Mouse (Mus musculus): Measurements from ENCODE around the gene Rpl36. TPM values are rescaled to one million over a fixed set of nuclear protein-coding genes. Genes with fewer than 3 reads are reported as not detected.

The Rpl36 gene
- total and polyA plus RNA-seq, 3 experiments = 2,385 to 3,914 TPM; not detected in 1

DNA sequence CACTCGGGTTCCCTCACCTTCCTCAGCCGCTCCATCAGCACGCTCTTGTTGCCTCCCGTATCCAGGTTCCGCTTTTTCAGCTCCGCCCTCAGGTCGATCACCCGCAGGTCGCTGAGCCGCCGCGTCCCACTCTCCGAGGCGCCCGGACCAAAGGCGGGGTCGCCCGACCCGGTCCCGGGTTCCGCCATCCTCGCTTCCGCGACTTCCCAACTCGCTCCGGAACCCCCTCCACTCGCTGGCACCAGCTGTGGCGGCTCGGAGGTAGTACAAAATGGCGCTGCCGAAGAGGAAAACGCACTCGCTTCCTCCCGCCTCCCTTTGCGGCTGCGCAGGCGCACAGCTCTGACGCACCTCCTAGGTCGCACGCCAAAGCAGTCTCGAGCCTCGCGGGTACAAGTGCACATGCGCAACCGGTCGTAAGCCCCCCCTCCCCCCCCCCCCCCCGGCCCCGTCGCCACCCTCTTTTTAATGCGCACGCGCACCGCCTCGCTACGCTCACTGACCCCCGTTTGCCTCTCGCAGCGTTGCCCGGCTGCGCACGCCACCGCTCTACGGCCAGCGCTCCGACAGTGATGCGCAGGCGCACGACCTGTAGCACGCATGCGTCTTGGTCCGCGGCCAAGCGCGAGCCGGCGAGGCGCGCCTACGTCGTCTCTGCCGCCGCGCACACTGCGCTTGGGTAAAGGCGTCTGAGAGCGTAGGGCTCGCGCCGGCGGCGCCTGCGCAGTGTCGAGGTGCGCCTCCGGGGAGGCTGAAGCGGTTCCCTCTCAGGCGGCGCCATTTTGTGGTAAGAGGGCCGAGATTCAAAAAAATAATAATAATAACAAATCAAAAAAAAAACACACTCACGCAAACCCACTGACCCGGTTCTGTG is 28.7 kb upstream of the Rpl36 start, which contains the start of the genes Safb2 and Safb:
Safb2 (minus strand) TSS at position 329 of the 874 bp plus-strand sequence.
Safb (plus strand) TSS at position 569 of the 874 bp plus-strand sequence.
- DNase-seq (ENCODE audit: low read depth, low spot score) = peak; percentile 99
- Histone ChIP-seq H3K4me1 (ENCODE audit: control insufficient read depth in 1 of 2, insufficient read depth in 2 of 2, low read length in 2 of 2) (peaks cover 12 to 31% of the 10 kb centered on the region in 2 experiments; a peak in 3 of 4 replicates), H3K36me3 (ENCODE audit: control insufficient read depth in 1 of 2, insufficient read depth in 2 of 2, low read length in 2 of 2) (peaks cover 23 to 28% of the 10 kb centered on the region in 2 experiments)

DNA sequence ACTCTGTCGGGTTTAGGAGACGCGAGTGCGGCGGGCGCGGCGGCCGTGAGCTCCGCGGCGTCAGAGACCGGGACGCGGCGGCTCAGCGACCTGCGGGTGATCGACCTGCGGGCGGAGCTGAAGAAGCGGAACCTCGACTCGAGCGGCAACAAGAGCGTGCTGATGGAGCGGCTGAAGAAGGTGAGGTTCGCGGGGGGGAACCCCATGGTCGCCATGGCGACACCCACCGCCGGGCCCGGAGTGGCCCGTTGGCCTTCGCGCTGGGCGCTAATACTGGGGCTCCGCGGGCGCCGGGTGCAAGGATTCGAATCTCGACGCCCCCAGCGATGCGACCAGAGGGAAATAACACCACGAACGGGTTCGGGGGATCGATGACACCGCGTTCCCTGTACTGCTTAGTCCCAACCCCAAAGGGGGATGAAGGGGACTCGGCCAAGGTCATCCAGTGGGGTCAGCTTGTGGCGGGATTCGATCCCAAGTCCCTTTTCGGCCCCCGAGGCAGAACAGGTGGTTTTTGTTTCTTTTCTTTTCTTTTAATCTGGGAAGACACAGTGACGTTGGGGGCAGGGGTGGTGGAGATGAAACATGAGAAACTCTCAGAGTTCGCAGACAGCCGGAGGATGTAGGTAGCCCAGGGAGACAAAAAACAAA is 27.9 kb upstream of the Rpl36 start:
- H3K9me3 ChIP-seq (replicated peaks; ENCODE audit: insufficient read depth, low read length) = no peaks in the 10 kb centered on the region
- peak overlapping the region; percentile 90 for H3K27ac ChIP-seq (ENCODE audit: control insufficient read depth, low read depth, low read length)
- H3K27me3 ChIP-seq (ENCODE audit: control insufficient read depth in 1 of 2, insufficient read depth in 2 of 2, low read length in 2 of 2) = no peaks in the 10 kb centered on the region
- H3K79me2 ChIP-seq (ENCODE audit: control insufficient read depth, insufficient read depth, low read length, poor library complexity) = peaks cover 84% of the 10 kb centered on the region
- H3K4me1 ChIP-seq (ENCODE audit: control insufficient read depth in 1 of 2, insufficient read depth in 2 of 2, low read length in 2 of 2) = peaks cover 12 to 31% of the 10 kb centered on the region in 2 experiments; a peak in 3 of 4 replicates
- peaks cover 27 to 28% of the 10 kb centered on the region in 2 experiments for H3K36me3 ChIP-seq (ENCODE audit: control insufficient read depth in 1 of 2, insufficient read depth in 2 of 2, low read length in 2 of 2)
- H3K9ac ChIP-seq (ENCODE audit: control insufficient read depth, low read depth, low read length, poor library complexity, severe bottlenecking) = peak overlapping the region; percentile 95
- TF ChIP-seq TBP (IDR thresholded peaks at IDR 0.05; ENCODE audit: low read depth, low read length) = 0 out of 2 replicates have a peak, but pooled peaks have one; percentile 0
- no peak for TF ChIP-seq E2F4 (IDR thresholded peaks at IDR 0.05; ENCODE audit: borderline replicate concordance, low read depth, low read length)
- no peak for TF ChIP-seq HCFC1 (IDR thresholded peaks at IDR 0.05; ENCODE audit: low read depth, low read length)
- TF ChIP-seq SIN3A (IDR thresholded peaks at IDR 0.05; ENCODE audit: low read length) = peak; percentile 51
- TF ChIP-seq JUND (IDR thresholded peaks at IDR 0.05; ENCODE audit: low read depth, low read length) = no peak
- peak; percentile 73 for DNase-seq (ENCODE audit: low read depth, low spot score)
- peak overlapping the region; percentile 91 to 95 for H3K4me3 ChIP-seq (ENCODE audit: control insufficient read depth in 1 of 2, insufficient read depth in 1 of 2, low read depth in 2 of 2, low read length in 2 of 2)

More for the DNA sequence above, 28.7 kb upstream of the Rpl36 start, which contains the start of the genes Safb2 and Safb:
- no peaks in the 10 kb centered on the region for H3K9me3 ChIP-seq (replicated peaks; ENCODE audit: insufficient read depth, low read length)
- H3K9ac ChIP-seq (ENCODE audit: control insufficient read depth, low read depth, low read length, poor library complexity, severe bottlenecking) = peak within 1 kb of the TSS; percentile 96
- no peaks in the 10 kb centered on the region for H3K27me3 ChIP-seq (ENCODE audit: control insufficient read depth in 1 of 2, insufficient read depth in 2 of 2, low read length in 2 of 2)
- peak within 1 kb of the TSS; percentile 91 to 95 for H3K4me3 ChIP-seq (ENCODE audit: control insufficient read depth in 1 of 2, insufficient read depth in 1 of 2, low read depth in 2 of 2, low read length in 2 of 2)
- H3K79me2 ChIP-seq (ENCODE audit: control insufficient read depth, insufficient read depth, low read length, poor library complexity) = peaks cover 90% of the 10 kb centered on the region
- peak; percentile 57 for TF ChIP-seq MAX (IDR thresholded peaks at IDR 0.05; ENCODE audit: low read length)
- peak; percentile 70; the same call in 1 of the 2 replicates for TF ChIP-seq ELF1 (IDR thresholded peaks at IDR 0.05; ENCODE audit: low read depth, low read length)
- TF ChIP-seq E2F4 (IDR thresholded peaks at IDR 0.05; ENCODE audit: borderline replicate concordance, low read depth, low read length) = 0 out of 2 replicates have a peak, but pooled peaks have one; percentile 22
- peak; percentile 62; the same call in 1 of the 2 replicates for TF ChIP-seq KAT2A (conservative IDR thresholded peaks at IDR 0.05; ENCODE audit: low read depth, low read length)
- peak; percentile 81 for TF ChIP-seq NRF1 (IDR thresholded peaks at IDR 0.05; ENCODE audit: insufficient read depth, low read depth, low read length, poor library complexity, severe bottlenecking)
- peak in 1 of 2 experiments; percentile 82; a peak in 2 of 4 replicates for TF ChIP-seq POLR2A (IDR thresholded peaks at IDR 0.05; ENCODE audit: control insufficient read depth in 1 of 2, insufficient read depth in 1 of 2, low read depth in 1 of 2, low read length in 2 of 2, poor library complexity in 1 of 2)
- 0 out of 2 replicates have a peak, but pooled peaks have one; percentile 20 for TF ChIP-seq POLR2AphosphoS2 (IDR thresholded peaks at IDR 0.05; ENCODE audit: low read length)
- peak; percentile 56; the same call in 1 of the 2 replicates for TF ChIP-seq SIN3A (IDR thresholded peaks at IDR 0.05; ENCODE audit: low read length)
- peak; percentile 61; the same call in 1 of the 2 replicates for TF ChIP-seq ZMIZ1 (IDR thresholded peaks at IDR 0.05; ENCODE audit: low read depth, low read length)
- peak; percentile 59 for TF ChIP-seq TBP (IDR thresholded peaks at IDR 0.05; ENCODE audit: low read depth, low read length)
- no peak for TF ChIP-seq GABPA (IDR thresholded peaks at IDR 0.05; ENCODE audit: low read depth, low read length)
- no peak for TF ChIP-seq CHD2 (IDR thresholded peaks at IDR 0.05; ENCODE audit: low read length)
- no peak for TF ChIP-seq RAD21 (IDR thresholded peaks at IDR 0.05; ENCODE audit: low read depth, low read length)
- no peak for TF ChIP-seq GATA1 (IDR thresholded peaks at IDR 0.05; ENCODE audit: low read depth, low read length)
- TF ChIP-seq HCFC1 (IDR thresholded peaks at IDR 0.05; ENCODE audit: low read depth, low read length) = peak; percentile 86
- peak; percentile 88 for TF ChIP-seq MXI1 (IDR thresholded peaks at IDR 0.05; ENCODE audit: low read depth, low read length)
- peak; percentile 83 for TF ChIP-seq MYC (IDR thresholded peaks at IDR 0.05; ENCODE audit: low read depth, low read length)
- TF ChIP-seq JUND (IDR thresholded peaks at IDR 0.05; ENCODE audit: low read depth, low read length) = no peak
- 0 out of 2 replicates have a peak, but pooled peaks have one; percentile 14 for TF ChIP-seq ZC3H11A (IDR thresholded peaks at IDR 0.05; ENCODE audit: low read depth, low read length)
- TF ChIP-seq TCF12 (IDR thresholded peaks at IDR 0.05; ENCODE audit: low read depth, low read length) = peak; percentile 38
- TF ChIP-seq NELFE (IDR thresholded peaks at IDR 0.05; ENCODE audit: low read depth, low read length) = peak; percentile 63
- H3K27ac ChIP-seq (ENCODE audit: control insufficient read depth, low read depth, low read length) = peak within 1 kb of the TSS; percentile 95

All from MEL (cell line).